Mouse (Mus musculus): ENCODE measurements around the gene Spata21.

DNA sequence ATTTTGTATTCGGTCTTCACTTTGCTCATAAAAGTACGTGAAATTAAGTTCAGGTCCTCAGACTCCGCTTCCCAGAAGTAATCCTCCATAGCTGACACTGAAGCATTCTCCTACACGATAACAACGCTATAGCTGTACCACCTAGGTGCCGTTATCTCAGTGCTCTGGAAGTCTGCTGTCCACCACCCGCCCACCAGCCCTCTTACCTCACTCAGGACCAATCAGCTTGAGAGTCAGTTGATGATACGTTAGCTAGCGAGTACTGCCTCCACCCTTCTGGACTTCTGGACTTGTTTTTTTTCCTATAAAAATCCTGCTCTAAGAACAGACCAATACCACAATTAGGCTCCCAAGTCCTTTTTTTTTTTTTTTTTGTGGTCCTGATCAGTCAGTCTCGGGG lies 1.3 kb upstream of the Spata21 start:
- TF ChIP-seq POLR2AphosphoS5 (IDR thresholded peaks at IDR 0.05; ENCODE audit: insufficient replicate concordance, low read depth, low read length) (no peak), GATA1 (IDR thresholded peaks at IDR 0.05; ENCODE audit: borderline replicate concordance, low read length) (no peak), TAL1 (conservative IDR thresholded peaks at IDR 0.05; ENCODE audit: low read depth, low read length) (no peak), CTCF (IDR thresholded peaks at IDR 0.05; ENCODE audit: low read depth, low read length) (no peak)

All from G1E (cell line).